Mouse (Mus musculus): ENCODE data around the gene Unc13b.

DNA sequence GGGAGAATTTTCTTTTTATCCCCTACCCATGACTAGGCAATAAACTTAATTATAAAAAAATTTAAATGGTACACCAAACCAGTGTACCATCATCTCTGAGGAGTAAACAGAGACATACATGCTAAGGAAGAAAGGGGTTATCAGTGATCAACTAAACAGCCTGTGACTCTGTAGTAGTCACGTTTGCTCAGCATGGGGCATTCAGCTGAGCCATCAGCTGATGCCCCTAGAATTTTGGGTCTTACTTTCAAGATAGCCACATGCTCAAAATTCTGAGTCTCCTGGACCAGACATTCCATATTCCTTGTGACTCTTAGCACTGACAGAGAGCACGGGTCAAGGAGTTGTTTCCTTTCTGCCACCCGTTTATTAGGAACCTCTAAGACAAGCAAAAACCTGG lies 101.3 kb downstream of the Unc13b start:
- TF ChIP-seq CTCF (IDR thresholded peaks at IDR 0.05; ENCODE audit: borderline replicate concordance, insufficient read depth, low read length), result no peak
- no peak for TF ChIP-seq POLR2A (IDR thresholded peaks at IDR 0.05; ENCODE audit: low read depth, low read length)
